In the genomic region with DNA sequence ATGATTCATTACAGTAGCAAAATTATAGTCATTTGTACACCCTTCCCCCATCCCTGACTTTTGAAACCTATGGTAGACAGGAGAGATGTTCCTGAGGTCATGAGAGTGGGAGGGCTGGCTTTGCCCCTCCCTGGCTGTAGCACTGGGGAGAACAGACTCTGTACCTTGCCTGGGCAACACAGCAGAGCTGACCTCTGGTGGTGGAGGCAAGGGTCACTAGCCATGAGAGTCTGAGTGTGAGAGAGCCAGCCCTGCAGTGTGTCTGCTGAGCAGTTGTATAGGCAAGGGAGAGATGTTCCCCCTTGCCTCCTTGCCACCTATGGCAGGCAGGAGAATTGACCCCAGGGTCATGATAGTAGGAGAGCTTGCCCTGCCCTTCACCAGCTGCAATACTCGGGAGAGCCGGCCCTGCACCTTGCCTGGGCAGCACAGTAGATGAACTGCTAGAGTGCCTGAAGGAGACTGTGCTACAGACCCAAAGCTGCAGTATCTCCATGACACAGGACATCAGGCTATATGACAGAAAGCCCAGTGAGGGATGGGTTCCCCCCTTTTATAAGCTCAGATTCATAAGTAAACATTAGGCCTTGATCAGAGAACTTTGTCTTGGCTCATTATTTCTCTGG, we compare ENCODE assay signal across 13 mouse cellular contexts. TPM values are rescaled to one million over a fixed set of nuclear protein-coding genes. Genes with fewer than 3 reads are reported as not detected.
DNase-seq lines count a peak whose midpoint lies in the region; ATAC-seq lines count a peak whose summit lies in the region.
"Had no signal": no experiment of that assay in that cellular context is flagged by ENCODE, and none has a peak within 500 bp of the region (broad histone marks: within the 10 kb centered on the region; RNA-seq: fewer than 3 reads in every experiment).

No protein-coding gene starts in this region.

- WGBS in heart, embryonic 10.5 days: 49% methylated on average over 2 of the region's 2 CpGs
- WGBS in lung, embryonic 16.5 days: 67% methylated on average over 2 of the region's 2 CpGs
- 79% methylated on average over 2 of the region's 2 CpGs for WGBS in liver, embryonic 11.5 days

- H3K27me3 ChIP-seq in heart, embryonic 10.5 days (ENCODE audit: insufficient read depth, poor library complexity, severe bottlenecking): no peaks in the 10 kb centered on the region
- H3K27me3 ChIP-seq in lung, embryonic 16.5 days (ENCODE audit: control insufficient read depth, insufficient read depth, low read depth, low read length): no peaks in the 10 kb centered on the region
- no peaks in the 10 kb centered on the region for H3K27me3 ChIP-seq in liver, embryonic 11.5 days (replicated peaks; ENCODE audit: control insufficient read depth, insufficient read depth, low read length)
- H3K27me3 ChIP-seq: neural tube, embryonic 12.5 days had no signal

- peak overlapping the region; percentile 22; the same call in 1 of the 2 replicates for H3K27ac ChIP-seq in heart, embryonic 10.5 days
- H3K27ac ChIP-seq in lung, embryonic 16.5 days (ENCODE audit: low read length): no peak overlapping the region
- no peak overlapping the region for H3K27ac ChIP-seq in liver, embryonic 11.5 days (ENCODE audit: low read depth, low read length)
- H3K27ac ChIP-seq: forebrain, embryonic 10.5 days; neural tube, embryonic 12.5 days had no signal

- no peak overlapping the region for H3K9ac ChIP-seq in lung, embryonic 16.5 days (ENCODE audit: low read length)
- no peak overlapping the region for H3K9ac ChIP-seq in liver, embryonic 11.5 days (ENCODE audit: low read depth, low read length)
- H3K9ac ChIP-seq: neural tube, embryonic 12.5 days had no signal

- no peaks in the 10 kb centered on the region for H3K36me3 ChIP-seq in heart, embryonic 10.5 days
- no peaks in the 10 kb centered on the region for H3K36me3 ChIP-seq in lung, embryonic 16.5 days (ENCODE audit: control insufficient read depth, insufficient read depth, low read length)
- no peaks in the 10 kb centered on the region for H3K36me3 ChIP-seq in liver, embryonic 11.5 days (ENCODE audit: control insufficient read depth, insufficient read depth, low read length)
- H3K36me3 ChIP-seq: forebrain, embryonic 10.5 days; neural tube, embryonic 12.5 days had no signal

- no peak overlapping the region for H3K4me2 ChIP-seq in lung, embryonic 16.5 days (ENCODE audit: low read depth, low read length)
- no peak overlapping the region for H3K4me2 ChIP-seq in liver, embryonic 11.5 days
- H3K4me2 ChIP-seq: midbrain, embryonic 11.5 days; neural tube, embryonic 12.5 days had no signal

- no peak overlapping the region for H3K4me3 ChIP-seq in heart, embryonic 10.5 days
- no peak overlapping the region for H3K4me3 ChIP-seq in lung, embryonic 16.5 days (ENCODE audit: low read length)
- H3K4me3 ChIP-seq in liver, embryonic 11.5 days (ENCODE audit: low read depth, low read length): no peak overlapping the region
- H3K4me3 ChIP-seq: forebrain, embryonic 10.5 days; neural tube, embryonic 12.5 days had no signal

- H3K9me3 ChIP-seq in heart, embryonic 10.5 days: no peaks in the 10 kb centered on the region
- no peaks in the 10 kb centered on the region for H3K9me3 ChIP-seq in lung, embryonic 16.5 days (ENCODE audit: control insufficient read depth, low read length)
- H3K9me3 ChIP-seq in liver, embryonic 11.5 days (ENCODE audit: control insufficient read depth, low read length): no peaks in the 10 kb centered on the region
- H3K9me3 ChIP-seq: forebrain, embryonic 10.5 days; neural tube, embryonic 12.5 days had no signal

- DNase-seq in heart, embryonic 10.5 days (ENCODE audit: low spot score): no peak
- no peak for DNase-seq in heart, adult 18-20 months
- no peak for DNase-seq in lung, postnatal 36 days
- no peak for DNase-seq in liver, embryonic 11.5 days (ENCODE audit: low spot score)
- no peak for DNase-seq in gastrocnemius, postnatal 4 days (ENCODE audit: low spot score in 2 of 2)
- no peak for DNase-seq in cerebellum, adult 8-10 months
- DNase-seq in layer of hippocampus, postnatal 10 days (ENCODE audit: low spot score in 2 of 2): no peak
- DNase-seq: right cerebral cortex, adult 18-20 months; thymus, postnatal 4 days had no signal

- peaks cover 7% of the 10 kb centered on the region for H3K4me1 ChIP-seq in heart, embryonic 10.5 days
- no peaks in the 10 kb centered on the region for H3K4me1 ChIP-seq in lung, embryonic 16.5 days (replicated peaks; ENCODE audit: control insufficient read depth, insufficient read depth, low read length)
- H3K4me1 ChIP-seq in liver, embryonic 11.5 days (replicated peaks; ENCODE audit: control insufficient read depth, insufficient read depth, low read length): no peaks in the 10 kb centered on the region
- H3K4me1 ChIP-seq: neural tube, embryonic 12.5 days had no signal

- peak; percentile 49; the same call in 1 of the 2 replicates for ATAC-seq in lung, embryonic 16.5 days (ENCODE audit: low read depth)
- ATAC-seq in liver, embryonic 11.5 days (replicated peaks; ENCODE audit: low FRiP score): peak; percentile 83

RNA-seq across cellular contexts. Expression of a gene that starts 40.1 kb away (rescaled TPM):
- 9.1 and 9.2 TPM in 2 replicates for polyA plus RNA-seq in heart, embryonic 10.5 days (2016; fragmentation: Nextera tagmentation; extraction: Ambion mirVana)
- total RNA-seq in heart, adult 18-20 months (2021): 1 to 10 TPM; 7.5 to 8.8 TPM
- polyA plus RNA-seq in lung, embryonic 16.5 days (2015; fragmentation: Nextera tagmentation; extraction: Ambion mirVana): 6.9 and 7.3 TPM in 2 replicates
- polyA plus RNA-seq in liver, embryonic 11.5 days (2014; fragmentation: Nextera tagmentation; extraction: Ambion mirVana): 4.0 and 6.0 TPM in 2 replicates
- 1 to 10 TPM; 4.5 to 5.7 TPM for total RNA-seq in gastrocnemius, postnatal 4 days (2021)
- 10 to 100 TPM; 18.8 TPM for total RNA-seq in layer of hippocampus, postnatal 10 days (2021)

RNA-seq across cellular contexts. Expression of a gene that starts 40.4 kb away (rescaled TPM):
- polyA plus RNA-seq in heart, embryonic 10.5 days (2016; fragmentation: Nextera tagmentation; extraction: Ambion mirVana): 2.3 and 2.9 TPM in 2 replicates
- total RNA-seq in heart, adult 18-20 months (2021): under 1 TPM; 0.37 to 0.87 TPM
- 6.2 and 6.3 TPM in 2 replicates for polyA plus RNA-seq in lung, embryonic 16.5 days (2015; fragmentation: Nextera tagmentation; extraction: Ambion mirVana)
- polyA plus RNA-seq in liver, embryonic 11.5 days (2014; fragmentation: Nextera tagmentation; extraction: Ambion mirVana): 0.16 and 0.27 TPM in 2 replicates
- total RNA-seq in gastrocnemius, postnatal 4 days (2021): 1 to 10 TPM; 6.5 to 7.9 TPM
- 1 to 10 TPM; 4.9 to 6.9 TPM for total RNA-seq in layer of hippocampus, postnatal 10 days (2021)
